Mouse (Mus musculus) adrenal gland, adult 2 months (tissue): Measurements from ENCODE around the gene Olfr1206. TPM values are rescaled to one million over a fixed set of nuclear protein-coding genes. Genes with fewer than 3 reads are reported as not detected.

ENCODE experiments used
- DNase-seq: peaks from one replicate; pipeline ENCODE4 v3.0.0; 2021
- long read RNA-seq: library from polyadenylated mRNA; stranded (forward); transcript quantifications from one replicate; pipeline ENCODE4 v2.0.0, GENCODE M21; 2021
- polyA plus RNA-seq: library from polyadenylated mRNA; depleted of rRNA; stranded (reverse); fragments of >200 nt; gene quantifications from 2 replicates; pipeline ENCODE4 v1.2.3, GENCODE M21; 2012; rRNA removed
- total RNA-seq, 2 experiments: library from RNA; stranded (reverse); gene quantifications; 2 replicates each; pipeline ENCODE4 v1.2.3; 2021

Olfr1206 gene
- total RNA-seq (not detected), polyA plus RNA-seq (not detected in 2 replicates)
- long read RNA-seq, result 0 reads

DNA sequence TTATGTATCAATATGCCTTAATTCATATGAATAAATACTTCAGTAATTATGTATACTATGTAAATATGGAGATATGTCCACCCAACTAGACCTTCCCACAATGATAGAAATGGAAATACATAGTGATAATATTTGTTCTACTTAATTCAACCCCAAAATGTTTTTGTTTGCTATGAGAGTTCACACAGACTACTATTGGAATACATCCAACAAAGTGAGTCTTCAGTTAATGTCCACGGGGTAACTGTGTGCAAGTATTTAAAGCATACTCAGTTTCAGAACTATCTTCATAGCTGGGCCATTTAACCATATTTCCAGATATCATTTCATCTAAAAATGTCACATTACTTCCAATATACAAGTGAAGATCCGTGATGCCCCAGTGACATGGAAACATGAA lies at the start of gene Olfr1206:
Olfr1206 (plus strand) TSS at position 301 of the 400 bp plus-strand sequence.
- DNase-seq, result no peak

DNA sequence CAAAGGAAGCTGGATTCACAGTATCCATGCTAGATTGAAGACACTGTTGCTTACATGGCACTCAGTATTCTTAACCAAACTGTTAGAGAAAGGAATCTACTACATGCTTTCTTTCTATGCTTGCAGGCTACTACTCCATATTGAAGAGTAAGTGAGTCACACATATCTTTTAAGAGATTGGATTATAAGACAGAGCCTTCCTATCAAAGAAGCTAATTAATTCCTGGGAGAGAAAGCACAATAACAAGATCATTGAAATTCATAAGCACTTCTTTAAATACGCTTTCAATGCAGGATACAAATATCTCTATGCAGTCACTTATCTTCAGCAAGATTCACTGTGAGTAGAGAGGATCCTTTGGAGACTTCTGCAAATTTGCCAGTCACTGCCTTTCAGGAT lies 48.8 kb upstream of the Olfr1206 start, which contains the start of gene Olfr1202:
Olfr1202 (plus strand) TSS at position 301 of the 400 bp plus-strand sequence.
- DNase-seq, result no peak

DNA sequence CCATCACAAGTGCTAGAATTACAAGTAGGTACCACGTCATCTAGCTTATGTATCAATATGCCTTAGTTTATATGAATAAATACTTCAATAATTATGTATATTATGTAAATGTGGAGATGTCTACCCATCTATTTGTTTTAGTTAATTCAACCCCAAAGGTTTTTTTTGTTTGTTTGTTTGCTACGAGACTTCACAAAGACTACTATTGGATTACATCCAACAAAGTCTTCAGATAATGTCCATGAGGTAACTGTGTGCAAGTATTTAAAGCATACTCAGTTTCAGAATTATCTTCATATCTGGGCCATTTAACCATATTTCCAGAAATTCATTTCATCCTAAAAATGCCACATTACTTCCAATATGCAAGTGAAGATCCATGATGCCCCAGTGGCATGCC lies 33.6 kb upstream of the Olfr1206 start, which contains the start of gene Olfr1205:
Olfr1205 (plus strand) TSS at position 301 of the 400 bp plus-strand sequence.
- DNase-seq, result no peak

GRCm38 (mm10) chr2:88838477-88838876 lies 24.6 kb upstream of the Olfr1206 start:
- no peak for DNase-seq

GRCm38 (mm10) chr2:88848992-88849391 lies 14.0 kb upstream of the Olfr1206 start, which contains the start of gene Olfr1204:
Gene Olfr1204 (plus strand): TSS chr2:88849292.
- DNase-seq, result no peak

DNA sequence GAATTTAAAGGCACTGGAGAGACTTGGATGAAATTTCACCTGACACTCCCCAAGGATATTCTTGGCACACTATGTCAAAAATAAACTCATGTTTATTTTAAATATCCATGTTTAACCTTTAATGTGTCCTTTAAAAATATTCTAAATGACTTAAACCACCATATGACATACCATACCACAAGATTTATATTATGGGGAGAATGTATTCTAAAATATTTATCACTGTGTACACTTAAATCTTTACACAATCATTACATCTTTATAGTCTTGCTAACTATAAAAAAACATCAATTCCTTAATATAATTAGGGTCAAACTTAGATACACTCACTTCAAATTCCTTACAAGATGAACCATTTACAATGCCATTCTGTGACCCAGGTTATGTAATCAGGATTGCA lies 39.2 kb downstream of the Olfr1206 start, which contains the start of gene Olfr1208:
Olfr1208 (minus strand) TSS at position 101 of the 400 bp plus-strand sequence.
- DNase-seq, result no peak

GRCm38 (mm10) chr2:88915057-88915456 lies 52.0 kb downstream of the Olfr1206 start, which contains the start of gene Olfr1209:
Gene Olfr1209 (minus strand): TSS chr2:88915157.
- DNase-seq, result no peak

Other genes with a start within 250 kb of the Olfr1206 start
- under 1 TPM in 1 of 2 experiments, not detected in 1; 0.06 TPM for gene Olfr1191-ps1, start 222.7 kb upstream of the Olfr1206 start, total RNA-seq
- not detected in 2 replicates for gene Olfr1191-ps1, start 222.7 kb upstream of the Olfr1206 start, polyA plus RNA-seq
- not detected for gene Olfr1192-ps1, start 214.7 kb upstream of the Olfr1206 start, total RNA-seq
- not detected in 2 replicates for gene Olfr1192-ps1, start 214.7 kb upstream of the Olfr1206 start, polyA plus RNA-seq
- gene Olfr1193, start 187.6 kb upstream of the Olfr1206 start, total RNA-seq, result not detected
- not detected in 2 replicates for gene Olfr1193, start 187.6 kb upstream of the Olfr1206 start, polyA plus RNA-seq
- not detected for gene Olfr1195, start 174.0 kb upstream of the Olfr1206 start, total RNA-seq
- not detected in 2 replicates for gene Olfr1195, start 174.0 kb upstream of the Olfr1206 start, polyA plus RNA-seq
- gene Olfr1196, start 158.6 kb upstream of the Olfr1206 start, total RNA-seq, result not detected
- not detected in 2 replicates for gene Olfr1196, start 158.6 kb upstream of the Olfr1206 start, polyA plus RNA-seq
- not detected for gene Olfr1197, start 130.9 kb upstream of the Olfr1206 start, total RNA-seq
- gene Olfr1197, start 130.9 kb upstream of the Olfr1206 start, polyA plus RNA-seq, result not detected in 2 replicates
- gene Olfr1198, start 111.9 kb upstream of the Olfr1206 start, total RNA-seq, result not detected
- not detected in 2 replicates for gene Olfr1198, start 111.9 kb upstream of the Olfr1206 start, polyA plus RNA-seq
- gene Olfr1199, start 102.8 kb upstream of the Olfr1206 start, total RNA-seq, result not detected
- not detected in 2 replicates for gene Olfr1199, start 102.8 kb upstream of the Olfr1206 start, polyA plus RNA-seq
- gene Olfr1200, start 92.7 kb upstream of the Olfr1206 start, total RNA-seq, result not detected
- not detected in 2 replicates for gene Olfr1200, start 92.7 kb upstream of the Olfr1206 start, polyA plus RNA-seq
- not detected for gene Olfr1201, start 70.2 kb upstream of the Olfr1206 start, total RNA-seq
- not detected in 2 replicates for gene Olfr1201, start 70.2 kb upstream of the Olfr1206 start, polyA plus RNA-seq
- not detected for gene Olfr1202, start 48.7 kb upstream of the Olfr1206 start, total RNA-seq
- gene Olfr1202, start 48.7 kb upstream of the Olfr1206 start, polyA plus RNA-seq, result not detected in 2 replicates
- gene Olfr1205, start 33.5 kb upstream of the Olfr1206 start, total RNA-seq, result not detected
- not detected in 2 replicates for gene Olfr1205, start 33.5 kb upstream of the Olfr1206 start, polyA plus RNA-seq
- gene Olfr1204, start 13.9 kb upstream of the Olfr1206 start, total RNA-seq, result not detected
- not detected in 2 replicates for gene Olfr1204, start 13.9 kb upstream of the Olfr1206 start, polyA plus RNA-seq
- not detected for gene Olfr1208, start 39.1 kb downstream of the Olfr1206 start, total RNA-seq
- not detected in 2 replicates for gene Olfr1208, start 39.1 kb downstream of the Olfr1206 start, polyA plus RNA-seq
- not detected for gene Olfr1209, start 51.9 kb downstream of the Olfr1206 start, total RNA-seq
- gene Olfr1209, start 51.9 kb downstream of the Olfr1206 start, polyA plus RNA-seq, result not detected in 2 replicates
- not detected for gene Olfr1211, start 74.9 kb downstream of the Olfr1206 start, total RNA-seq
- gene Olfr1211, start 74.9 kb downstream of the Olfr1206 start, polyA plus RNA-seq, result not detected in 2 replicates
- not detected for gene Olfr1212, start 90.7 kb downstream of the Olfr1206 start, total RNA-seq
- not detected in 2 replicates for gene Olfr1212, start 90.7 kb downstream of the Olfr1206 start, polyA plus RNA-seq
- gene Gm13762, start 117.0 kb downstream of the Olfr1206 start, total RNA-seq, result not detected
- not detected in 2 replicates for gene Gm13762, start 117.0 kb downstream of the Olfr1206 start, polyA plus RNA-seq
- not detected for gene Olfr1214, start 129.4 kb downstream of the Olfr1206 start, total RNA-seq
- not detected in 2 replicates for gene Olfr1214, start 129.4 kb downstream of the Olfr1206 start, polyA plus RNA-seq
- not detected for gene Olfr1215, start 143.7 kb downstream of the Olfr1206 start, total RNA-seq
- gene Olfr1215, start 143.7 kb downstream of the Olfr1206 start, polyA plus RNA-seq, result not detected in 2 replicates
- not detected for gene Olfr1216, start 155.1 kb downstream of the Olfr1206 start, total RNA-seq
- gene Olfr1216, start 155.1 kb downstream of the Olfr1206 start, polyA plus RNA-seq, result not detected in 2 replicates
- gene Olfr1217, start 168.8 kb downstream of the Olfr1206 start, total RNA-seq, result not detected
- not detected in 2 replicates for gene Olfr1217, start 168.8 kb downstream of the Olfr1206 start, polyA plus RNA-seq
- not detected for gene Olfr1218, start 198.0 kb downstream of the Olfr1206 start, total RNA-seq
- gene Olfr1218, start 198.0 kb downstream of the Olfr1206 start, polyA plus RNA-seq, result not detected in 2 replicates
- gene Olfr1219, start 220.3 kb downstream of the Olfr1206 start, total RNA-seq, result not detected
- gene Olfr1219, start 220.3 kb downstream of the Olfr1206 start, polyA plus RNA-seq, result not detected in 2 replicates
- not detected for gene Olfr1220, start 243.6 kb downstream of the Olfr1206 start, total RNA-seq
- gene Olfr1220, start 243.6 kb downstream of the Olfr1206 start, polyA plus RNA-seq, result not detected in 2 replicates